Mouse (Mus musculus) stomach, postnatal 0 days (tissue): ENCODE results near the gene Ppt2. TPM values are rescaled to one million over a fixed set of nuclear protein-coding genes. Genes with fewer than 3 reads are reported as not detected.
A peak's percentile ranks its signal among the peaks of the same experiment; 100 is the strongest.

ENCODE experiments used
- ATAC-seq: fragments of 200-750 bp; cut with Nextera tagmentation; 2 replicates; pipeline ENCODE4 v1.8.0; 2017; ENCODE audit not compliant: low FRiP score, low TSS enrichment
- DNase-seq: peaks from one replicate; pipeline ENCODE4 v3.0.0-alpha.2; 2016; ENCODE audit warnings: low spot score
- H3K27ac ChIP-seq: fragments of 300-500 bp; sonication (generic); replicated peaks from 2 replicates; pipeline ENCODE4 v1.5.1; 2014; ENCODE audit warnings: mild to moderate bottlenecking, control low read depth
- H3K27me3 ChIP-seq: fragments of 300-500 bp; sonication (generic); 2 replicates; pipeline ENCODE4 v1.6.1; 2014; ENCODE audit warnings: low read length; ENCODE audit not compliant: control insufficient read depth, insufficient read depth
- H3K36me3 ChIP-seq: fragments of 300-500 bp; sonication (generic); 2 replicates; pipeline ENCODE4 v1.6.1; 2014; ENCODE audit warnings: low read length, mixed read lengths; ENCODE audit not compliant: control insufficient read depth, insufficient read depth
- H3K4me1 ChIP-seq: fragments of 300-500 bp; sonication (generic); replicated peaks from 2 replicates; pipeline ENCODE4 v1.6.1; 2014; ENCODE audit warnings: antibody characterized with exemption; ENCODE audit not compliant: control insufficient read depth, insufficient read depth
- H3K4me2 ChIP-seq: fragments of 300-500 bp; sonication (generic); replicated peaks from 2 replicates; pipeline ENCODE4 v1.6.1; 2014; ENCODE audit warnings: low read depth, mild to moderate bottlenecking, control low read depth, moderate library complexity
- H3K4me3 ChIP-seq: fragments of 300-500 bp; sonication (generic); 2 replicates; pipeline ENCODE4 v1.5.1; 2014; ENCODE audit warnings: low read depth, low read length, control low read depth
- H3K9ac ChIP-seq: fragments of 300-500 bp; sonication (generic); 2 replicates; pipeline ENCODE4 v1.6.1; 2014; ENCODE audit warnings: mild to moderate bottlenecking, low read length, control low read depth, mixed read lengths
- H3K9me3 ChIP-seq: fragments of 300-500 bp; sonication (generic); 2 replicates; pipeline ENCODE4 v1.6.1; 2016; ENCODE audit warnings: low read length; ENCODE audit not compliant: control insufficient read depth
- CTCF ChIP-seq: IDR thresholded peaks from 2 replicates; pipeline ENCODE4 v1.5.1; 2016; ENCODE audit warnings: antibody characterized with exemption, low read depth, mild to moderate bottlenecking, moderate library complexity
- EP300 ChIP-seq: optimal IDR thresholded peaks from 2 replicates; pipeline ENCODE3; 2016; ENCODE audit warnings: antibody characterized with exemption
- WGBS: fragments of 180-500 bp; shearing (Covaris S2); extraction: QIAGEN DNeasy Blood & Tissue Kit; methylation state at CpG from one replicate; pipeline ENCODE4 v1.1.7; 2014; 5-methylcytosine and 5-hydroxymethylcytosine counted together
- polyA plus RNA-seq: library from polyadenylated mRNA; unstranded; fragments of >200 nt; fragmentation: Nextera tagmentation; extraction: Ambion mirVana; gene quantifications from 2 replicates; pipeline ENCODE4 v1.2.1, GENCODE M21; 2015

Gene Ppt2
- polyA plus RNA-seq, 1 experiment from 2014 or later, result 16.5 TPM

DNA sequence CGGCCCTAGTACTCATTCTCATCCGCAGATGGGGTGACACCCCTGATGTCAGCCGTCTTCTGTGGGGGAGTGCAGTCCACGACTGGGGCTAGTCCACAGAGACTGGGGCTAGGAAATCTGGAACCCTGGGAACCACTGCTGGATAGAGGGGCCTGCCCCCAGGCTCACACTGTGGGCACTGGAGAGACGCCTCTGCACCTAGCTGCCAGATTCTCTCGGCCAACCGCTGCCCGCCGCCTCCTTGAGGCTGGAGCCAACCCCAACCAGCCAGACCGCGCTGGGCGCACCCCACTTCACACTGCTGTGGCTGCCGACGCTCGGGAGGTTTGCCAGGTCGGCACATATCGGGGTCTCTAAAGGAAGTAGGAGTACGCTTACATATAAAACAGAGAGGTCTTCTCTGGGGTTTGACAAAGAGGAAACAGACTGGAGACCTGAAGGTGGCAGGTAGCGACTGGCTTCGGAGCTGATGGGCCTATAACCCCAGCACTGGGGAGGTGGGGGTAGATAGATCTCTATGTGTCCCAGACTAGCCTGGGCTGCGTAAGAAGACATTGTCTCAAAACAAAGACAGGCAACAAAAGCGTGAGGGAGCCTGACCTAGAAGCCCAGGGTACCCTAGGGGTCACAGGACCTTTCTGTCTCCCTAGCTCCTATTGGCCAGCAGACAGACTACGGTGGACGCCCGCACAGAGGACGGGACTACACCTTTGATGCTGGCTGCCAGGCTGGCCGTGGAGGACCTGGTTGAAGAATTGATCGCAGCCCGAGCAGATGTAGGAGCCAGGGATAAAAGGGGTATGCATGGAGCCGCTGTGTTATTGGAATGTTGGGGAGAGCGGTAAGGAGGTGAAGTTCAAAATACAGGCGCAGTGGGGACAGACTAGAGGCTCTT lies 42.2 kb downstream of the Ppt2 start:
- TF ChIP-seq EP300 (no peak), CTCF (0 out of 2 replicates have a peak, but pooled peaks have one; percentile 2)
- H3K4me2 ChIP-seq, result peak overlapping the region; percentile 99
- peak overlapping the region; percentile 89 for H3K9ac ChIP-seq
- peak overlapping the region; percentile 73 for H3K4me3 ChIP-seq
- ATAC-seq (no peak), DNase-seq (no peak)
- no peaks in the 10 kb centered on the region for H3K9me3 ChIP-seq
- H3K27me3 ChIP-seq, result no peaks in the 10 kb centered on the region
- peaks cover 7% of the 10 kb centered on the region for H3K4me1 ChIP-seq
- peak overlapping the region; percentile 45; the same call in 1 of the 2 replicates for H3K27ac ChIP-seq
- 38% methylated on average over 32 of the region's 32 CpGs for WGBS
- no peaks in the 10 kb centered on the region for H3K36me3 ChIP-seq

DNA sequence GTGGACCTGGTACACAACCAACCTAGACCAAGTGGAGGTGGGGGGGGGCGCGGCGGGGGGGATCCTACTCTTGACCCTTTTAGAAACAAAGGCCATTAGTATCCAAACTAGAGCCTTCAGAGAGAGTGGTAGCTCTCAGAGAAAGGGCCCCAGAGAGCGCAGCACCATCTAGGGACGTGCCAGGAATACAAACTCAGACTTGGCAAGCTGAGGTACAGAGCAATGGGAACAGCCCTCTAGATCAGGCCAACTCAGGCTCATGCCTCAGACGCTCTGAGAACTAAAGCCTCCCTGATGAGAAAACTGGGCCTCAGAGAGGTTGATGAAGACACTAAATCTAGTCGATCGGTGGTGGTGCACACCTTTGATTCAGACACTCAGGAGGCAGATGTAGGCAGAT lies 43.2 kb downstream of the Ppt2 start:
- Histone ChIP-seq H3K4me1 (peaks cover 4% of the 10 kb centered on the region; the same call in 1 of the 2 replicates), H3K4me2 (no peak overlapping the region), H3K27ac (no peak overlapping the region), H3K27me3 (no peaks in the 10 kb centered on the region), H3K9ac (no peak overlapping the region), H3K9me3 (no peaks in the 10 kb centered on the region), H3K4me3 (no peak overlapping the region), H3K36me3 (no peaks in the 10 kb centered on the region)
- TF ChIP-seq EP300, result no peak
- no peak for TF ChIP-seq CTCF
- no peak for ATAC-seq
- no peak for DNase-seq
- 90% methylated on average over 8 of the region's 8 CpGs for WGBS

DNA sequence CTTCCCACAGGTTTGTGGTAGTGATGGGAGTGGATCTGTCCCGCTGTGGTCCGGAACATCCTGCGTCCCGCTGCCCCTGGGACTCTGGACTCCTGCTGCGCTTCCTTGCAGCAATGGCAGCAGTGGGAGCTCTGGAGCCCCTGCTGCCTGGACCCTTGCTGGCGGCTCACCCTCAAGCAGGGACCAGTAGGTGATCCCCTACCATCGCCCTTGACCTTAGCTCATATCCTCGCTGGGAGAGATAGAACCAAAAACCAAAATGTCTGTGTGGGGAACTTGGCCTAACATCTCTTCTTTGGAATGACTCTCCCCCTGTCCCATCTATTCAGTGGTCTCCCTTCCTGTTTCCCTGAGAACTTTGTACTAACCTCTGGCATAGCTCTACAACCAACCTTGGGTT lies 44.5 kb downstream of the Ppt2 start:
- ATAC-seq (no peak), DNase-seq (no peak)
- Histone ChIP-seq H3K9ac (no peak overlapping the region), H3K27me3 (no peaks in the 10 kb centered on the region), H3K4me3 (no peak overlapping the region), H3K36me3 (no peaks in the 10 kb centered on the region), H3K4me2 (no peak overlapping the region), H3K9me3 (no peaks in the 10 kb centered on the region), H3K27ac (no peak overlapping the region), H3K4me1 (0 out of 2 replicates have a peak, but pooled peaks cover 4% of the 10 kb centered on the region)
- WGBS, result 82% methylated on average over 8 of the region's 8 CpGs
- no peak for TF ChIP-seq EP300
- no peak for TF ChIP-seq CTCF

DNA sequence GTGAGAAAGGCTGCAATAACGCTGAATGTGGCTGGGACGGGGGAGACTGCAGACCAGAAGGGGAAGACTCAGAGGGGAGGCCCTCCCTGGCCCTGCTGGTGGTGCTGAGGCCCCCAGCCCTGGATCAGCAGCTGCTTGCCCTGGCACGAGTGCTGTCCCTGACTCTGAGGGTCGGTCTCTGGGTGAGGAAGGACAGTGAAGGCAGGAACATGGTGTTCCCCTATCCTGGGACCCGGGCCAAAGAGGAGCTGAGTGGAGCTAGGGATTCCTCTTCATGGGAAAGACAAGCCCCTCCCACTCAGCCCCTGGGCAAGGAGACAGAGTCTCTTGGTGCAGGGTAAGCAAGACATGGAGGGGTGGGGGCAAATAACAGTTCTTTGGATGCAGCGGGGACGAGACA lies 44.9 kb downstream of the Ppt2 start:
- H3K4me1 ChIP-seq, result 0 out of 2 replicates have a peak, but pooled peaks cover 4% of the 10 kb centered on the region
- H3K9ac ChIP-seq, result no peak overlapping the region
- TF ChIP-seq EP300 (no peak), CTCF (no peak)
- no peaks in the 10 kb centered on the region for H3K36me3 ChIP-seq
- DNase-seq (no peak), ATAC-seq (no peak)
- no peak overlapping the region for H3K4me3 ChIP-seq
- no peaks in the 10 kb centered on the region for H3K27me3 ChIP-seq
- no peaks in the 10 kb centered on the region for H3K9me3 ChIP-seq
- no peak overlapping the region for H3K4me2 ChIP-seq
- WGBS, result 55% methylated on average over 7 of the region's 7 CpGs
- H3K27ac ChIP-seq, result no peak overlapping the region

DNA sequence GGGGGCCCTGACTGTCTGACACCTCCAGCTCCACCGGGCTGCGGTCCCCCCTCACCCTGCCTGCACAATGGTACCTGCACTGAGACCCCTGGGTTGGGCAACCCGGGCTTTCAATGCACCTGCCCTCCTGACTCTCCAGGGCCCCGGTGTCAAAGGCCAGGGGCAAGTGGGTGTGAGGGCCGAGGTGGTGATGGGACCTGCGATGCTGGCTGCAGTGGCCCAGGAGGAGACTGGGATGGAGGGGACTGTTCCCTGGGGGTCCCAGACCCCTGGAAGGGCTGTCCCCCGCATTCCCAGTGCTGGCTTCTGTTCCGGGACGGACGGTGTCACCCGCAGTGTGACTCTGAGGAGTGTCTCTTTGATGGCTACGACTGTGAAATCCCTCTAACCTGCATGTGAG lies 45.8 kb downstream of the Ppt2 start:
- WGBS, result 85% methylated on average over 12 of the region's 12 CpGs

DNA sequence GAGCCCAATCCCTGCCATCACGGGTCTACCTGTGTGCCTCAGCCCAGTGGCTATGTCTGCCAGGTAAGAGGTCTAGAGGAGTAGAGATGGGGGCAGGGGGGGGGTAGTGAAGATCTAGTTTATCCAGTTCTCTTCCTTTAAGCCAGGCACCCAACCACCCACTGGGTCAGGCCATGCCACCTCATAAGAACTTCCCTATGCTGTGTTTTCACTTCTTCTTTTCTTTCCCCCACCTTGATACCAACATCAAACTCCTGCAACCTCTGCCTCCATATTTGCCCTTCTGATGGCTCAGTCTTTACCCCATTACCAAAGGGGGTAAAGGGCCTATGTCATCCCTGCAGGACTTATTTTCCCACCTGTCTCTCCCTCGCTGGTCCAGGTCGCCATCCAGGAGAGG lies 50.2 kb downstream of the Ppt2 start:
- WGBS, result 92% methylated on average over 3 of the region's 3 CpGs
- DNase-seq (no peak), ATAC-seq (no peak)
- Histone ChIP-seq H3K4me3 (no peak overlapping the region), H3K9me3 (no peaks in the 10 kb centered on the region), H3K9ac (no peak overlapping the region), H3K36me3 (no peaks in the 10 kb centered on the region), H3K27me3 (no peaks in the 10 kb centered on the region), H3K27ac (no peak overlapping the region), H3K4me2 (no peak overlapping the region), H3K4me1 (no peaks in the 10 kb centered on the region)
- no peak for TF ChIP-seq CTCF

More for the DNA sequence above, 45.8 kb downstream of the Ppt2 start:
- Histone ChIP-seq H3K36me3 (no peaks in the 10 kb centered on the region), H3K4me1 (no peaks in the 10 kb centered on the region), H3K9me3 (no peaks in the 10 kb centered on the region), H3K27ac (no peak overlapping the region), H3K9ac (no peak overlapping the region), H3K4me3 (no peak overlapping the region), H3K27me3 (no peaks in the 10 kb centered on the region), H3K4me2 (no peak overlapping the region)
- TF ChIP-seq EP300, result no peak
- ATAC-seq (no peak), DNase-seq (no peak)
